Mouse (Mus musculus): ENCODE data around the gene Hmbs. TPM values are rescaled to one million over a fixed set of nuclear protein-coding genes. Genes with fewer than 3 reads are reported as not detected.
"Not testable (repeated sequence)": the region's sequence is repeated elsewhere in the genome, so short reads cannot be mapped to it uniquely, and the experiment has no call there.

Gene Hmbs
- total RNA-seq, 2 experiments from 2014 or later, result 240 to 537 TPM

DNA sequence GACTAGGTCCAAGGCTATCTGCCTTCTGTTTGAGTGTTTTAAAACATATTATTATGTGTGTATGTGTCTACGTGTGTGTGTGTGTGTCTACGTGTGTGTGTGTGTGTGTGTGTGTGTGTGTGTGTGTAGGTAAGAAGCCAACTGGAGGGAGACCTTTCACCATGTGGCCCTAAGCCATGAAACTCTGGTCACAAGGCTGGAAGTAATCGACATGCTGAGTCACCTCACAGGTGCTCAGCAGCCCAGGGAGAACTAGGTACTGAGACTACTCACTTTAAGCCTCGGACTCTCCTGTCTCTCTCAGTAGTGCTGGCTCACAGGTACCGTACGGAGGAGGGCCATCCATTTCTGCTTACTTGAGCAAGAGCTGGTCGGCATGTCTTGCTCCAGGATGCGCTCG lies 3.1 kb upstream of the Hmbs start:
- ATAC-seq (replicated peaks; ENCODE audit: low FRiP score, low TSS enrichment, poor library complexity, severe bottlenecking), result no peak

DNA sequence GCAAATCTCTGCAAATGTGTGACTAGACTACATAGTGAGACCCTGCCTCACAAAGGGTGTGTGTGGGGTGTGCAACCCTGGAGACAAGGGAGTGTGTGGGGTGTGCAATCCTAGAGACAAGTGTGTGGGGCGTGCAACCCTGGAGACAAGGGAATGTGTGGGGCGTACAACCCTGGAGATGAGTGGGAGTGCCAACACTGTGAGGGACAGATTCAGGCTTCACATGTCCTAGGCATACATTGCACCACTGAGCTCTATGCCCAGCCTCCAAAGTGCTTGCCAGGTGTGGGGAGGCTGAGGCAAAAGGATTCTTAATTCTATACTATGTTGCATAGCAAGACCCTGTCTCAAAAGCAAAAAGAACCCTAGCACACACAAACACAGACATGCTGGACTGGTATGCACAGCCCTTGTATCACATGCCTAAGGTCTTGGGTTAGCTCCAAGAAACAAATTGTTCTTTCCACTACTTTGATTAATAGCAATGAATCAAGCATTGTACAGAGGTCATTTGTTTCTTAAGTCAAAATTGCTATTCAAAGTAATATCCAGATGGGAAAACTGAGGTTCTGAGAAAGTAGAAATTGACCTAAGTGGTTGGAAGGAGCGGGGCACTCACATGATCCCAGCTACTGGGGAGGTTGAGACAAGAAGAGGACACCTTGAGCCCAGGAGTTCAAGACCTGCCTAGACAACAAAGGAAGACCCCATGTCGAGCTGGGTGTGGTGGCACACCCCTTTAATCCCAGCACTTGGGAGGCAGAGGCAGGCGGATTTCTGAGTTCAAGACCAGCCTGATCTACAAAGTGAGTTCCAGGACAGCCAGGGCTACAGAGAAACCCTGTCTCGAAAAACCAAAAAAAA lies 1.8 kb upstream of the Hmbs start:
- ATAC-seq (replicated peaks; ENCODE audit: low FRiP score, low TSS enrichment, poor library complexity, severe bottlenecking), result no peak

DNA sequence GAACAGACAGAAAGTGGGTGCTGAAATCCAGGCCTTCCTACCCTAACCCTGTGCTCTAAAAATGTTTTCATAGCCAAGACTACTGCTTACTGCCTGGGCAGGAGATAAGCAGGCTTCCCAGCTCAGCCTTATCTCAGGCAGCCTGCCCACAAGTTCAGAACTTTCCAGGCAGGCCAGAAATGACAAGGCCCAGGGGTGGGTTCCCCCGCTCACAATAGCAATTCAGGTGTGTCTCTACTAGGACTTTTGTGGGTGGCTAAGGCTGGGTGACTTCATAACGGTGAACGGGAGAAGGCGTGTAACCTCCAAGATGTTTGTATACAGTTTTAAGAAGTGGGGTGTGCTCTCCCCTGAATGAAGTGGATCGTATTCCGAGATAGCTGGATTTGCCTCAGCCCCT lies 738 bp downstream of the Hmbs start:
- ATAC-seq (replicated peaks; ENCODE audit: low FRiP score, low TSS enrichment, poor library complexity, severe bottlenecking), result peak; percentile 80

DNA sequence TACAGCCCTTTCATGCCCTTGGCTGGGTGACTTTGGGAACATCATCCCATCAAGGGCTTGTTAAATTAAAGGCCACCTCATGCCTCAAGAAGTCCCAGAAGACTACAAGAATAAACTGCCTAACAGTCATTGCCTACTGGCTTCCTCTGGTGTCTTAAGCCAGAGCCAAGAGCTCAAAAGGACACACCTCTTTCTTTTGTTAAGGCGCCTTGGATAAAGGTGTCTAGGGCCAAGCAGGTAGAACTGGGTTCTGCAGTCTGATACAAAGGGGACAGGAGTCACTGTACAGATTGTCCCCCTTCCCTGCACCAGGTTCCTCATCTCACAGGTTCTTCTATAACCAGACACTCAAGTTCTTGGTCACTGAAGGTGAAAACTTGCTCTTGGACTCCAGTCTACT lies 1.4 kb downstream of the Hmbs start:
- no peak for ATAC-seq (replicated peaks; ENCODE audit: low FRiP score, low TSS enrichment, poor library complexity, severe bottlenecking)

- ATAC-seq (replicated peaks; ENCODE audit: low FRiP score, low TSS enrichment, poor library complexity, severe bottlenecking), result peak; percentile 69
Observed at GRCm38 (mm10) chr9:44342173-44342572, 1.9 kb downstream of the Hmbs start.

- ATAC-seq (replicated peaks; ENCODE audit: low FRiP score, low TSS enrichment, poor library complexity, severe bottlenecking), result no peak
Observed at GRCm38 (mm10) chr9:44341487-44341886, 2.5 kb downstream of the Hmbs start.

GRCm38 (mm10) chr9:44338574-44338973 lies 5.5 kb downstream of the Hmbs start:
- ATAC-seq (replicated peaks; ENCODE audit: low FRiP score, low TSS enrichment, poor library complexity, severe bottlenecking), result no peak

GRCm38 (mm10) chr9:44337436-44338169 lies 6.4 kb downstream of the Hmbs start:
- ATAC-seq (replicated peaks; ENCODE audit: low FRiP score, low TSS enrichment, poor library complexity, severe bottlenecking), result no peak

DNA sequence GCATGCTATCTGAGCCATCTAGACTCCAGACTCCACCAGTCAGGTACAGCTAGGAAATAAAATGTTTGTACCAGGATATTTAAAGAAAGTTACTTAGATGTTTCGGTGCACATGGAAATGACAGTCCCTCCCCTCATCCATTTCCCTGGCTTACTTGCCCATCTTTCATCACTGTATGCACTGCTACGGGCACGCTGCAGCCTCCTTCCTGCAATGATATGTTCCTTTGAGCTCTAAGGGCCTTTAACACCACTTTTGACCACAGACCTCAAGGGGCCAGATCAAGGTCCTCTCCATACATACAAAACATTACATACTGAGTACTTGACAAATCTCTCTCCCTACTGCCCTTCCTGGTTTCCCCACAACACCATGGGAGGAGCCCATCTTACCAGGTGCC lies 7.1 kb downstream of the Hmbs start:
- ATAC-seq (replicated peaks; ENCODE audit: low FRiP score, low TSS enrichment, poor library complexity, severe bottlenecking), result no peak

DNA sequence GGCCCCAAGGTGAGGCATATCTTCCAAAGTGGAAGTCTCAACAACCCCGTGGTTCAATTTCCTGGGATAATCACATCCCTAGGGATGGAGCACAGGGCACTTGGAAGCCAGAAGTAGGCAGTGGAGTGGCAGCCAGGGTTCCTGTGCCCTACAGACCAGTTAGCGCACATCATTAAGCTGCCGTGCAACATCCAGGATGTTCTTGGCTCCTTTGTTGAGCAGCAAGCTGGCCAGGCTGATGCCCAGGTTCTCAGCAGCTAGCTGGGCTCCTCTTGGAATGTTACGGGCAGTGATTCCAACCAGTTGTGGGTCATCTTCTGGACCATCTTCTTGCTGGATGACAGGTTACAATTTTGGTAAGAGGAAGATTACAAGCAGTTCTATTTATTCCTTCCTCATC lies 7.5 kb downstream of the Hmbs start:
- not testable (repeated sequence) for ATAC-seq (replicated peaks; ENCODE audit: low FRiP score, low TSS enrichment, poor library complexity, severe bottlenecking)

- ATAC-seq (replicated peaks; ENCODE audit: low FRiP score, low TSS enrichment, poor library complexity, severe bottlenecking), result no peak
Observed at GRCm38 (mm10) chr9:44336093-44336406, 8.0 kb downstream of the Hmbs start.

- ATAC-seq (replicated peaks; ENCODE audit: low FRiP score, low TSS enrichment, poor library complexity, severe bottlenecking), result no peak
Observed at GRCm38 (mm10) chr9:44335331-44336092, 8.5 kb downstream of the Hmbs start.

GRCm38 (mm10) chr9:44334396-44335330 lies 9.4 kb downstream of the Hmbs start, which contains the start of gene H2afx:
TSS of gene H2afx (plus strand) at chr9:44334694.
- peak; percentile 87 for ATAC-seq (replicated peaks; ENCODE audit: low FRiP score, low TSS enrichment, poor library complexity, severe bottlenecking)

DNA sequence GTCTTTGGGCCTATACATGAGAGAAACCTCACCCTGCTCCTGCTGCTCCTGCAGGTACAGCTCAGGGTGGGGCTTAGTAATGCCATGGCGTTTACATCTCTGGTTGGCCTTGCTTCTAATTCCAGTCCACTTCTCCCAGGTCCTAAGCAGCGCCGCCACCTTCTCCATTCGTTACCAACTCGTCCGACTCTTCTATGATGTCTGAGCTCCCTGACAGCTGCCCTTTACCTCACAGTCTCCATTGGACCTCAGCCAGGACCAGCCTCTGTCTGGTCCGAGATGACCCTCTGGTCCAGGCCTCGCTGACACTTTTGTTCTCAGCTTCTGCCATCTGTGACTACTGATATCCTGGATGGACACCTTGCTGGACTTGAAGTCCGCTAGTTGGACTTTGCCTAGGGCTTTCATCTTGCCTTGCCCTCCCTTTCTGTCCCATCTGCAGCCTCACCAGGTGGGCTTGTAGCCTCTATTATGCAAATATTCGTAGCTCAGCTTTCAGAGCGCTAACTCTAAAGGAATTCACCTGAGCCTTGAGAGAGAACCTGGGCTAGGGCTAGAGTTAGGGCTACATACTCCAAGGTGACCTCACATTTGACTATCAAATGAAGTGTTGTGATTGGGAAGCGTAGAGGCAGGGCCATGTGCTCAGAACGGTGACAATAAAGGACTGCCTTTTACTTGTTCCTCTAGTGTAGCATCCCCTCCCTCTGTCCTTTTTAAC lies 10.9 kb downstream of the Hmbs start:
- no peak for ATAC-seq (replicated peaks; ENCODE audit: low FRiP score, low TSS enrichment, poor library complexity, severe bottlenecking)

DNA sequence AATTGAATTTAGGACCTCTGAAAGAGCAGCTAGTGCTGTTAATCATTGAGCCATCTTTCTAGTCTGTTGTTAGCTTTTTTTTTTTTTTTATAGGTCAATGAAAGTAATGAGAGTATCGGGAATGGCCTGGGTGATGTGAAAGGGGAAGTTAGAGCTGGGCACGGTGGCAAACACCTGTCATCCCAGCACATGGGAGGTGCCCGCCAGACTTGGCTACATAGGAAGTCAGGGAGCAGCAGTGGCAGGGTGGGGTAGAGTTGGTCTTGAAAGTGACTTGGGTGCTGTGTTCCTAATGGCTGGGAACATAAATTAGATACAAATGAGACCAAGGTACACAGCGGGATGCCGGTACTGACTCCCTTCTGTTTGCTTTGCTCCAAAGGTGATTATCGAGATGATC lies 13.3 kb downstream of the Hmbs start:
- no peak for ATAC-seq (replicated peaks; ENCODE audit: low FRiP score, low TSS enrichment, poor library complexity, severe bottlenecking)

- no peak for ATAC-seq (replicated peaks; ENCODE audit: low FRiP score, low TSS enrichment, poor library complexity, severe bottlenecking)
Observed at GRCm38 (mm10) chr9:44327926-44328325, 16.1 kb downstream of the Hmbs start.

DNA sequence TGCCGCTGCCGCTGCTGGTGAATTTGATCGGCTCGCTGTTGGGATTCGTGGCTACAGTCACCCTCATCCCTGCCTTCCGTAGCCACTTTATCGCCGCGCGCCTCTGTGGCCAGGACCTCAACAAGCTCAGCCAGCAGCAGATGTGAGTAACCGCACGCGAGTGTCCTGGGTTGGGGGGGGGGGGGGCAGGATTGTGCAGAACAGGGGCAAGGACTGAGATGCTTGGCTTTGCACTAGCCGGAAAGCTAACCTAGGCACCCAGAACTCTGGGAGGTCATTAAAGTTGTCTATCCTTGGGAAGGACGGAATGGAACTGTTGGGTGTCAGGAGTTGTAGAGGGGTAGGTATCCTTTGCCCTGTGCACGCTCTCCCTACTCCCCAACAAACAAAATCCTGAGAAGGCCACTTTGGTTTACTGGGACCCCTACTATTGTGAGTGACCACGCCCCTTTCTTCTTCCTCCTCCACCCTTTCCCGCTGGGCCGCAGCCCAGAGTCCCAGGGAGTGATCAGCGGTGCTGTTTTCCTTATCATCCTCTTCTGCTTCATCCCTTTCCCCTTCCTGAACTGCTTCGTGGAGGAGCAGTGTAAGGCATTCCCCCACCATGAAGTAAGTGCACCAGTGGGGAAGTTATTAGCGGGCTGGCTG lies 16.8 kb downstream of the Hmbs start:
- ATAC-seq (replicated peaks; ENCODE audit: low FRiP score, low TSS enrichment, poor library complexity, severe bottlenecking), result peak; percentile 42
